Mouse (Mus musculus): ENCODE measurements around the gene 1700024B05Rik. TPM values are rescaled to one million over a fixed set of nuclear protein-coding genes. Genes with fewer than 3 reads are reported as not detected.
"Not testable (repeated sequence)": the region's sequence is repeated elsewhere in the genome, so short reads cannot be mapped to it uniquely, and the experiment has no call there.

1700024B05Rik gene
- total RNA-seq (2015; ENCODE audit: low replicate concordance) (not detected in 2 replicates), total RNA-seq (2017; ENCODE audit: low replicate concordance) (not detected in 2 replicates)

DNA sequence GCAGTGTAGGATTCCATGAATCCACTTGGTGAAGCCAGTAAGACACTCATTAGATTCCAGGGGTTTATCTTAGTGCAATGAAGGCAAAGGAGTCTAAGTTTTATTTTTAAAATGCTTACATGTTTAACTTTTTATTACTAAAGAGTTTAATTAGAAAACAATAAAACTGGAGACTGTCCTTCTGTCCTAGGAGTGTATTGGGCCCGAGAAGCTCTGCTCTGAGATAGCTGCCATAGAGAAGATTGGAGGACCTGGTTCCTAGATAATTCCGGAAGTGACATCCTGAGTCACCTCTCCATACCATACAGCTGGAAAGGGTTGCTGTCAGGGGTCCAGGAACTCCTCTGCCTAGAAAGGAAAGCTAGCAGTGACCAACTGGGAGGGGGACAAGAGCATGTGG, at the start of gene 1700024B05Rik:
TSS of gene 1700024B05Rik (plus strand) at position 301 of the 400 bp plus-strand sequence.
- not testable (repeated sequence) for ATAC-seq (replicated peaks; ENCODE audit: low FRiP score, poor library complexity, severe bottlenecking)

DNA sequence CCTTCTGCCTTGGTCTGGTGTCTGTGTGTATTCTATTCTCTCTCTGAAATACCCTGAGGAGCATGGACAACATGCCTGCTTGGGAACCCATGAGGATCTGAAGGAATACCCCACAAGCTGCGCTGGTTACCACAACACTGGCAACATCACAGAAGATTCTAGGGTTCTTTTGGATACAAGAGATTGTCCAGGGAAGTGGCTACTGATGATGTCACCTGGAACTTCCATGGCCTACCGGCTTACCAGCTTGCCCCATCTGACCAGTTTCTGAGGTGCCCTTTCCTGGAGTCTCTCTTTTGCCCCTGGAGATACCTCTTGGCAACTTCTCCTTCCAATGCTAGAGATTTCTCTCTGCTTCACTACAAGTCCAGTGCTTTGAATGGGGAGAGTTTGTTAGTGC, 36.6 kb upstream of the 1700024B05Rik start, which contains the start of gene Gm7980:
TSS of gene Gm7980 (minus strand) at position 101 of the 400 bp plus-strand sequence.
- not testable (repeated sequence) for ATAC-seq (replicated peaks; ENCODE audit: low FRiP score, poor library complexity, severe bottlenecking)

DNA sequence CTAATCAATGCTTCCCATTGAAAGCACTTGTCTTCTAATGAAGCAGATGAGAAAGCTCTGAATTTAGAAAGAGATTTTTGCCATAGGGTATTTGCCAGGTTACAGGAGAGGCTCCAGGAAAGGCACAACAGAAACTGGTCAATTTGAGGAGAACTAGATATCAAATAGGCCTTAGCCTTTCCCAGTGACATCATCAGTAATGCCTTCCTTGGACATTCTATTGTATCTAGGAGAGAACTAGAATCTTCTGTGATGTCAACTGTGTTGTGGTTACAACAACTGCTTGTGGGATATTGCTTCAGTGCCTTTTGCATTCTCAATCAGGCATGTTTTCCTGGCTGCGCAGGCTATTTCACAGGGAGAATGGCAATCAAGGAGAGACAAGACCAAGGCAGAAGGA, 19.1 kb upstream of the 1700024B05Rik start, which contains the start of gene 1700049E17Rik1:
TSS of gene 1700049E17Rik1 (plus strand) at position 301 of the 400 bp plus-strand sequence.
- not testable (repeated sequence) for ATAC-seq (replicated peaks; ENCODE audit: low FRiP score, poor library complexity, severe bottlenecking)

DNA sequence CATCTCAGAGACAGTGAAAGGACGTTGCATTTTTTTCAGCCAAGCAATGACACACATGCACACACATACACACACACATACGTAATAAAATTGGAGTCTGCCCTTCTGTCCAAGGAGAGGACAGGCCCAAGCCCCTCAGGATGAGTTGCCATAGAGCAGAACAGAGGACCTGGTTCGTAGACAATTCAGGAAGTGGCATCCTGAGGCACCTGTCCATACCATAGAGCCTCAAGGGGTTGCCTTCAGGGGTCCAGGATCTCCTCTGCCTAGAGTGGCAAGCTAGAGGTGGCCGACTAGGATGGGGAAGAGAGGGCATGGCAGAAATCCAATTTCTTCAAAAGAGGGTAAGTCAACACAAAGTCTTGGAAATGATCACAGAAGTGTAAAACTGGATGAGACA, 20.3 kb downstream of the 1700024B05Rik start:
- ATAC-seq (replicated peaks; ENCODE audit: low FRiP score, poor library complexity, severe bottlenecking) = not testable (repeated sequence)

GRCm38 (mm10) chr14:41967827-41968226, 24.0 kb downstream of the 1700024B05Rik start, which contains the start of gene Gm6401:
Gene Gm6401 (minus strand): TSS chr14:41967927.
- ATAC-seq (replicated peaks; ENCODE audit: low FRiP score, poor library complexity, severe bottlenecking) = not testable (repeated sequence)

DNA sequence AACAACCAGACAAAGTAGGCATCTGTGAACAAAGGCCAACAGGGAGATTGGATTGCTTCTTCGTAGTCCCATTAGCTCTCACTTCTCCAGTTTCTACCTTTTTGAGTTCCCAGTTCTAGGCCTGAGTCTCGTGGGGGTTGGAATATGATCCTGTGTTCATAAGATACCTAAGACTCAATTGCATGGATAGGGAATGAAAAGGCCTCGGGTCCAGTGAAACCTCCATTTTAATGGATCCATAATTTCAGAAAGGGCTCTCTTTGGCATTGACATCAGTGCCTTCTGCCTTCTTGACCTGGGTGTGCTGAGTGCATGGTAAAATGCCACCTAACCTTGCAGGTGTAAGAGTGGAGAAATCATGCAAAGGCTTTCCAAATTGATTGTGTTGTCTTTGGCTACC, 24.8 kb downstream of the 1700024B05Rik start:
- ATAC-seq (replicated peaks; ENCODE audit: low FRiP score, poor library complexity, severe bottlenecking) = not testable (repeated sequence)

GRCm38 (mm10) chr14:41983225-41983624, 39.4 kb downstream of the 1700024B05Rik start, which contains the start of gene Gm3543:
Gene Gm3543 (minus strand): TSS chr14:41983325.
- ATAC-seq (replicated peaks; ENCODE audit: low FRiP score, poor library complexity, severe bottlenecking) = not testable (repeated sequence)

Other genes starting within 250 kb of the 1700024B05Rik start
- gene Gm8068, start 242.1 kb upstream of the 1700024B05Rik start, total RNA-seq (2015; ENCODE audit: low replicate concordance) = not detected in 2 replicates
- gene Gm8068, start 242.1 kb upstream of the 1700024B05Rik start, total RNA-seq (2017; ENCODE audit: low replicate concordance) = not detected in 2 replicates
- gene Gm7929, start 193.4 kb upstream of the 1700024B05Rik start, total RNA-seq (2015; ENCODE audit: low replicate concordance) = not detected in 2 replicates
- gene Gm7929, start 193.4 kb upstream of the 1700024B05Rik start, total RNA-seq (2017; ENCODE audit: low replicate concordance) = not detected in 2 replicates
- gene Gm47189, start 171.6 kb upstream of the 1700024B05Rik start, total RNA-seq (2015; ENCODE audit: low replicate concordance) = not detected in 2 replicates
- not detected in 2 replicates for gene Gm47189, start 171.6 kb upstream of the 1700024B05Rik start, total RNA-seq (2017; ENCODE audit: low replicate concordance)
- gene Gm7980, start 36.7 kb upstream of the 1700024B05Rik start, total RNA-seq (2015; ENCODE audit: low replicate concordance) = not detected in 2 replicates
- gene Gm7980, start 36.7 kb upstream of the 1700024B05Rik start, total RNA-seq (2017; ENCODE audit: low replicate concordance) = not detected in 2 replicates
- gene 1700049E17Rik1, start 19.0 kb upstream of the 1700024B05Rik start, total RNA-seq (2015; ENCODE audit: low replicate concordance) = not detected in 2 replicates
- not detected in 2 replicates for gene 1700049E17Rik1, start 19.0 kb upstream of the 1700024B05Rik start, total RNA-seq (2017; ENCODE audit: low replicate concordance)
- not detected in 2 replicates for gene Gm6401, start 23.9 kb downstream of the 1700024B05Rik start, total RNA-seq (2015; ENCODE audit: low replicate concordance)
- gene Gm6401, start 23.9 kb downstream of the 1700024B05Rik start, total RNA-seq (2017; ENCODE audit: low replicate concordance) = not detected in 2 replicates
- gene Gm3543, start 39.3 kb downstream of the 1700024B05Rik start, total RNA-seq (2015; ENCODE audit: low replicate concordance) = not detected in 2 replicates
- gene Gm3543, start 39.3 kb downstream of the 1700024B05Rik start, total RNA-seq (2017; ENCODE audit: low replicate concordance) = not detected in 2 replicates
- gene Gm7951, start 173.4 kb downstream of the 1700024B05Rik start, total RNA-seq (2015; ENCODE audit: low replicate concordance) = not detected in 2 replicates
- gene Gm7951, start 173.4 kb downstream of the 1700024B05Rik start, total RNA-seq (2017; ENCODE audit: low replicate concordance) = not detected in 2 replicates
- gene Gm17027, start 218.6 kb downstream of the 1700024B05Rik start, total RNA-seq (2015; ENCODE audit: low replicate concordance) = not detected in 2 replicates
- not detected in 2 replicates for gene Gm17027, start 218.6 kb downstream of the 1700024B05Rik start, total RNA-seq (2017; ENCODE audit: low replicate concordance)
- gene Gm3573, start 246.8 kb downstream of the 1700024B05Rik start, total RNA-seq (2015; ENCODE audit: low replicate concordance) = not detected in 2 replicates
- gene Gm3573, start 246.8 kb downstream of the 1700024B05Rik start, total RNA-seq (2017; ENCODE audit: low replicate concordance) = not detected in 2 replicates

Data from erythroblast, adult 5-6 weeks (primary cell).